26 mouse cellular contexts compared by ENCODE assay signal in the genomic region with DNA sequence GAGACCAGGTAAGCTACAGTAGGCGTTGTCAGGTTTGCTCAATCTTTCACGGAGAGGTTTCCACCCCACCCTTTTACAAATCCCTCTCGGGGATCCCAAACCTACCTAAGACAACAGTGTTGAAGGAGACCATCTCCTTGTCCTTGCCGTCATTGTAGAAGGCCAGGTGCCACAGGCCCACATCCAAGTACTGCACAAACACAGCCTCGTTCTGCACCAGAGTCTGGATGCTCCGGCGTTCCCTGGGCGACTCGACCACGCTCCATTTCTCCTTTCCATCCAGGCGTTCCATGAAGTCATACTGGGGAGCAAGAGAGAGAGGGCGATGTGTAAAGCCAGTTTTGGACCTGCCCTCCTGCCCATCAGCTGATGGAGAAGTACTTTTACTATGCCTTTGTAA.
DNase-seq lines count a peak whose midpoint lies in the region; ATAC-seq and TF ChIP-seq lines count a peak whose summit lies in the region.
"Had no signal": no experiment of that assay in that cellular context is flagged by ENCODE, and none has a peak within 500 bp of the region (broad histone marks: within the 10 kb centered on the region; RNA-seq: fewer than 3 reads in every experiment).

No protein-coding gene starts in this region.

- H3K4me1 ChIP-seq in forebrain, embryonic 10.5 days = peaks cover 7% of the 10 kb centered on the region
- peaks cover 15% of the 10 kb centered on the region for H3K4me1 ChIP-seq in forebrain, embryonic 15.5 days
- H3K4me1 ChIP-seq in heart, embryonic 10.5 days = 0 out of 2 replicates have a peak, but pooled peaks cover 7% of the 10 kb centered on the region
- H3K4me1 ChIP-seq in limb, embryonic 11.5 days (ENCODE audit: control insufficient read depth, insufficient read depth, low read length) = no peaks in the 10 kb centered on the region
- H3K4me1 ChIP-seq in limb, embryonic 10.5 days = 0 out of 2 replicates have a peak, but pooled peaks cover 11% of the 10 kb centered on the region
- H3K4me1 ChIP-seq in midbrain, embryonic 11.5 days (ENCODE audit: control insufficient read depth, insufficient read depth, low read length) = no peaks in the 10 kb centered on the region
- no peaks in the 10 kb centered on the region for H3K4me1 ChIP-seq in midbrain, postnatal 0 days (ENCODE audit: insufficient read depth, low read length)
- H3K4me1 ChIP-seq: embryonic facial prominence, embryonic 10.5 days; embryonic facial prominence, embryonic 12.5 days; forebrain, embryonic 12.5 days had no signal

- H3K4me3 ChIP-seq in forebrain, embryonic 10.5 days = no peak overlapping the region
- H3K4me3 ChIP-seq in forebrain, embryonic 15.5 days = no peak overlapping the region
- H3K4me3 ChIP-seq in heart, embryonic 10.5 days = no peak overlapping the region
- no peak overlapping the region for H3K4me3 ChIP-seq in limb, embryonic 11.5 days (ENCODE audit: low read depth, low read length)
- no peak overlapping the region for H3K4me3 ChIP-seq in limb, embryonic 10.5 days
- H3K4me3 ChIP-seq in midbrain, embryonic 11.5 days (ENCODE audit: low read depth, low read length) = no peak overlapping the region
- no peak overlapping the region for H3K4me3 ChIP-seq in midbrain, postnatal 0 days (ENCODE audit: low read depth, low read length)
- H3K4me3 ChIP-seq: embryonic facial prominence, embryonic 10.5 days; embryonic facial prominence, embryonic 12.5 days; forebrain, embryonic 12.5 days had no signal

- H3K36me3 ChIP-seq in forebrain, embryonic 10.5 days (replicated peaks) = no peaks in the 10 kb centered on the region
- H3K36me3 ChIP-seq in forebrain, embryonic 15.5 days = no peaks in the 10 kb centered on the region
- no peaks in the 10 kb centered on the region for H3K36me3 ChIP-seq in heart, embryonic 10.5 days
- no peaks in the 10 kb centered on the region for H3K36me3 ChIP-seq in limb, embryonic 11.5 days (ENCODE audit: control insufficient read depth, insufficient read depth, low read length)
- H3K36me3 ChIP-seq in limb, embryonic 10.5 days = no peaks in the 10 kb centered on the region
- no peaks in the 10 kb centered on the region for H3K36me3 ChIP-seq in midbrain, embryonic 11.5 days (ENCODE audit: control insufficient read depth, insufficient read depth, low read length)
- no peaks in the 10 kb centered on the region for H3K36me3 ChIP-seq in midbrain, postnatal 0 days (ENCODE audit: insufficient read depth, low read length)
- H3K36me3 ChIP-seq: embryonic facial prominence, embryonic 10.5 days; embryonic facial prominence, embryonic 12.5 days; forebrain, embryonic 12.5 days; G1E had no signal

- no peak overlapping the region for H3K27ac ChIP-seq in forebrain, embryonic 10.5 days
- no peak overlapping the region for H3K27ac ChIP-seq in forebrain, embryonic 15.5 days (replicated peaks)
- no peak overlapping the region for H3K27ac ChIP-seq in heart, embryonic 10.5 days
- no peak overlapping the region for H3K27ac ChIP-seq in limb, embryonic 11.5 days (replicated peaks; ENCODE audit: low read depth, low read length)
- no peak overlapping the region for H3K27ac ChIP-seq in limb, embryonic 10.5 days
- H3K27ac ChIP-seq in midbrain, embryonic 11.5 days (ENCODE audit: low read depth, low read length) = no peak overlapping the region
- H3K27ac ChIP-seq in midbrain, postnatal 0 days (ENCODE audit: low read depth, low read length) = no peak overlapping the region
- H3K27ac ChIP-seq: embryonic facial prominence, embryonic 10.5 days; embryonic facial prominence, embryonic 12.5 days; forebrain, embryonic 12.5 days had no signal

- intact Hi-C loops in heart, postnatal 36 days (cut with DNase I) = no loop called here

- no peaks in the 10 kb centered on the region for H3K27me3 ChIP-seq in forebrain, embryonic 10.5 days (ENCODE audit: poor library complexity, severe bottlenecking)
- no peaks in the 10 kb centered on the region for H3K27me3 ChIP-seq in forebrain, embryonic 15.5 days
- no peaks in the 10 kb centered on the region for H3K27me3 ChIP-seq in heart, embryonic 10.5 days (ENCODE audit: insufficient read depth, poor library complexity, severe bottlenecking)
- no peaks in the 10 kb centered on the region for H3K27me3 ChIP-seq in limb, embryonic 11.5 days (ENCODE audit: control insufficient read depth, insufficient read depth, low read length)
- no peaks in the 10 kb centered on the region for H3K27me3 ChIP-seq in limb, embryonic 10.5 days (ENCODE audit: low read depth, poor library complexity, severe bottlenecking)
- no peaks in the 10 kb centered on the region for H3K27me3 ChIP-seq in midbrain, embryonic 11.5 days (ENCODE audit: control insufficient read depth, insufficient read depth, low read length)
- H3K27me3 ChIP-seq in midbrain, postnatal 0 days (ENCODE audit: insufficient read depth, low read length) = no peaks in the 10 kb centered on the region
- H3K27me3 ChIP-seq: CH12.LX; embryonic facial prominence, embryonic 12.5 days had no signal

- no peaks in the 10 kb centered on the region for H3K9me3 ChIP-seq in forebrain, embryonic 10.5 days
- H3K9me3 ChIP-seq in forebrain, embryonic 15.5 days = no peaks in the 10 kb centered on the region
- no peaks in the 10 kb centered on the region for H3K9me3 ChIP-seq in heart, embryonic 10.5 days
- H3K9me3 ChIP-seq in limb, embryonic 11.5 days (ENCODE audit: control insufficient read depth, low read length) = no peaks in the 10 kb centered on the region
- no peaks in the 10 kb centered on the region for H3K9me3 ChIP-seq in limb, embryonic 10.5 days (replicated peaks)
- H3K9me3 ChIP-seq in midbrain, embryonic 11.5 days (ENCODE audit: control insufficient read depth, low read length) = no peaks in the 10 kb centered on the region
- no peaks in the 10 kb centered on the region for H3K9me3 ChIP-seq in midbrain, postnatal 0 days (ENCODE audit: low read length)
- H3K9me3 ChIP-seq: embryonic facial prominence, embryonic 10.5 days; embryonic facial prominence, embryonic 12.5 days; forebrain, embryonic 12.5 days had no signal

- DNase-seq in forebrain, embryonic 10.5 days (ENCODE audit: extremely low spot score, low spot score) = peak; percentile 10
- DNase-seq in heart, embryonic 10.5 days (ENCODE audit: low spot score) = peak; percentile 57
- no peak for DNase-seq in heart, postnatal 36 days
- DNase-seq in limb, embryonic 11.5 days (ENCODE audit: low spot score) = peak; percentile 7
- no peak for DNase-seq in limb, embryonic 10.5 days (ENCODE audit: low spot score)
- peak; percentile 45 for DNase-seq in midbrain, embryonic 11.5 days (ENCODE audit: low spot score, missing footprints)
- DNase-seq in midbrain, postnatal 0 days (ENCODE audit: low spot score) = no peak
- DNase-seq: adrenal gland, adult 8-10 months; adrenal gland, postnatal 14 days; adrenal gland, postnatal 36 days; B cell, adult 2 months; cerebellum, adult 11-12 months; cerebellum, adult 2 months; cerebellum, adult 9-10 months; cerebellum, postnatal 10 days; cerebellum, postnatal 25 days had no signal

- H3K9ac ChIP-seq in forebrain, embryonic 15.5 days (replicated peaks) = no peak overlapping the region
- no peak overlapping the region for H3K9ac ChIP-seq in limb, embryonic 11.5 days (ENCODE audit: low read length)
- no peak overlapping the region for H3K9ac ChIP-seq in midbrain, embryonic 11.5 days (ENCODE audit: low read length)
- no peak overlapping the region for H3K9ac ChIP-seq in midbrain, postnatal 0 days (replicated peaks; ENCODE audit: low read length, poor library complexity, severe bottlenecking)
- H3K9ac ChIP-seq: embryonic facial prominence, embryonic 12.5 days; forebrain, embryonic 12.5 days had no signal

- WGBS in forebrain, embryonic 10.5 days = 96% methylated on average over 12 of the region's 12 CpGs
- WGBS in forebrain, embryonic 15.5 days = 94% methylated on average over 12 of the region's 12 CpGs
- WGBS in heart, embryonic 10.5 days = 91% methylated on average over 12 of the region's 12 CpGs
- WGBS in limb, embryonic 11.5 days = 91% methylated on average over 12 of the region's 12 CpGs
- WGBS in limb, embryonic 10.5 days = 94% methylated on average over 12 of the region's 12 CpGs
- WGBS in midbrain, embryonic 11.5 days = 92% methylated on average over 12 of the region's 12 CpGs
- 95% methylated on average over 12 of the region's 12 CpGs for WGBS in midbrain, postnatal 0 days

- no peak overlapping the region for H3K4me2 ChIP-seq in forebrain, embryonic 15.5 days (replicated peaks)
- H3K4me2 ChIP-seq in limb, embryonic 11.5 days (ENCODE audit: low read depth, severe bottlenecking) = no peak overlapping the region
- no peak overlapping the region for H3K4me2 ChIP-seq in midbrain, embryonic 11.5 days
- H3K4me2 ChIP-seq in midbrain, postnatal 0 days (ENCODE audit: low read depth, low read length, poor library complexity, severe bottlenecking) = no peak overlapping the region
- H3K4me2 ChIP-seq: embryonic facial prominence, embryonic 12.5 days; forebrain, embryonic 12.5 days had no signal

- TF ChIP-seq CTCF in midbrain, postnatal 0 days (IDR thresholded peaks at IDR 0.05) = no peak

- no peak for ATAC-seq in forebrain, embryonic 15.5 days (replicated peaks)
- no peak for ATAC-seq in limb, embryonic 11.5 days (ENCODE audit: insufficient number of reproducible peaks, low FRiP score, low TSS enrichment, low read depth)
- no peak for ATAC-seq in midbrain, embryonic 11.5 days (ENCODE audit: low FRiP score)
- no peak for ATAC-seq in midbrain, postnatal 0 days (ENCODE audit: low FRiP score)
- ATAC-seq: activated CD4-positive, CD25-positive, alpha-beta regulatory T cell, adult 4 months; CD4-positive, CD25-positive, alpha-beta regulatory T cell, adult 4 months; forebrain, embryonic 14.5 days; Patski had no signal

Comparison
In these comparisons a context has a peak if more than half of its experiments do, and no peak if none do; other contexts are left out.
1. DNase-seq: peak in forebrain, embryonic 10.5 days (single experiment), heart, embryonic 10.5 days (single experiment), limb, embryonic 11.5 days (single experiment) and midbrain, embryonic 11.5 days (single experiment); none in heart, postnatal 36 days (0 of 2), limb, embryonic 10.5 days (single experiment) and midbrain, postnatal 0 days (single experiment).